Mouse (Mus musculus): ENCODE data around the gene Pla2g3. TPM values are rescaled to one million over a fixed set of nuclear protein-coding genes. Genes with fewer than 3 reads are reported as not detected.
A peak's percentile ranks its signal among the peaks of the same experiment; 100 is the strongest.

Gene Pla2g3
- polyA plus RNA-seq, 1 experiment from 2014 or later: 0.59 TPM

DNA sequence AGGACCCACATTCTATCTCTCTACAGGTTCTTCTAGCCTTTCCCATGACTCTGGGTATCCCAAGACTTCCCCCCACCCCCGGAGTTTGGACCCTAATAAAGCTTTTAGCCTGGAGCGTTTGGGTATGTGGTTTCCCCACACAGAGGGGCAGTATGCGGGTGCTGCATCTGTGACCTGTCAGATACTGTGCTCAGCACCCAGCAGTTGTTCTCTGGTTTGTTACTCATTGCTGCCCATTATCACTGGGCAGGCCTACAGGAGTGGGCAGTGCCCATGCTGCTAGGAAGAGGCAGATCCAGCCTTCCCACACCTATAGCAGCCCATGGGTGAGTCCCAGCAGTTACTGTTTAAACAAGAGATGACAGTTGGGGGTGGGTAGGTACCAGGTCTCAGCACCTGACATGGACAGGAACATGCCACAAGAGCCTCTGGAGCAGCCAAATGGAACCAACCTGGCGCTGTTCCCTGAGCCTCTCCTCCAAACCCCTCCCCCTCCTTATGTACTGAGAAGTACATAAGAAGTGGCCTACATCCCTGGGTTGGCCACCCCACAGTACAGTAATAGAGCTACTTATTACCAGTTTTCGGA is 48.8 kb downstream of the Pla2g3 start:
- Histone ChIP-seq H3K9me3 (ENCODE audit: control insufficient read depth, low read length) (no peaks in the 10 kb centered on the region), H3K27me3 (ENCODE audit: control insufficient read depth, insufficient read depth, low read length) (no peaks in the 10 kb centered on the region), H3K27ac (replicated peaks; ENCODE audit: low read depth, low read length) (no peak overlapping the region), H3K36me3 (ENCODE audit: control insufficient read depth, insufficient read depth, low read length) (no peaks in the 10 kb centered on the region), H3K9ac (replicated peaks; ENCODE audit: low read length) (no peak overlapping the region), H3K4me3 (replicated peaks; ENCODE audit: low read depth, low read length) (no peak overlapping the region), H3K4me2 (ENCODE audit: low read length) (no peak overlapping the region; the same call in 1 of the 2 replicates), H3K4me1 (ENCODE audit: control insufficient read depth, insufficient read depth, low read length) (peaks cover 18% of the 10 kb centered on the region)
- DNase-seq (no peak), ATAC-seq (ENCODE audit: low FRiP score, low TSS enrichment) (no peak)
- WGBS: 94% methylated on average over 5 of the region's 5 CpGs

DNA sequence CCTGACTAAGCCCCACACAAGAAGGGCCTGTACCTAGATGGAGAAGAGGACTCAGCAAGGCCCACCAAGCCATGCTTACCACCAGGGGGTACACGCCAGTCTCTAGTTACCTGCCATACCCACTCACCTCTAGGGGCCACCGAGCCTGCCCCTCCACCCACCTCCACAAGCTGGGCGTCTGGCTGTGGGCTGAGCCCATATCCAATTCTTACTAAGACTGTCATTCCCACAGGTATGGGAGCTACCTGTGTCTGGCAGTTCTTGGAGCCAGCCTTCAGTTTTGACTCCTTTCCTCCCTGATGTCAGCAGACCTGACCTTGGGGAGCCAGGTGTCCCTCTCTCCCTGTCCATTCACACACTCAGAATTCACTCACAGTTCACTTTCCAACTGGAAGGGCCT is 49.6 kb downstream of the Pla2g3 start:
- Histone ChIP-seq H3K27me3 (ENCODE audit: control insufficient read depth, insufficient read depth, low read length) (no peaks in the 10 kb centered on the region), H3K4me1 (ENCODE audit: control insufficient read depth, insufficient read depth, low read length) (peaks cover 18% of the 10 kb centered on the region), H3K4me2 (ENCODE audit: low read length) (peak overlapping the region; percentile 69; the same call in 1 of the 2 replicates), H3K9me3 (ENCODE audit: control insufficient read depth, low read length) (no peaks in the 10 kb centered on the region), H3K9ac (replicated peaks; ENCODE audit: low read length) (no peak overlapping the region), H3K4me3 (replicated peaks; ENCODE audit: low read depth, low read length) (no peak overlapping the region), H3K36me3 (ENCODE audit: control insufficient read depth, insufficient read depth, low read length) (no peaks in the 10 kb centered on the region), H3K27ac (replicated peaks; ENCODE audit: low read depth, low read length) (no peak overlapping the region)
- ATAC-seq (ENCODE audit: low FRiP score, low TSS enrichment): no peak
- WGBS: 90% methylated on average over 3 of the region's 3 CpGs
- no peak for DNase-seq

DNA sequence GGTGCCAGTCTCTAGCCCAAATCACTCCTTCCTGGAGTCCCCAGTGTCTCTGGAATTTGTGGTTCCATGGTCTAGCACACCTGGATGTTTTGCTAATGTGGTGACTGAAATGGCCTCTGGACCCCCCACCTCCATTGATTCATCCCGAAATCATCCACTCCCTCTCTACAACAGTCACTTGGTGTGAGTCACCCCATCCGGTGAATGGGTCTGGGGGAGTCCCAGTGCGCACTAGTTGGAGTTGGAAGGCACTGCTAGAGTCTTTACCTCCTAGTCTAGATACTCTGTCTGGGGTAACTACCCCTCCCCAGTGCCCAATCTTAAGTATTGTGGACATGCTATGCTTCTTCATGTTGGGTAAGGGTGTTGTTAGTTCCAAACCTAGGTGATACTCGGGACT is 50.3 kb downstream of the Pla2g3 start:
- no peaks in the 10 kb centered on the region for H3K27me3 ChIP-seq (ENCODE audit: control insufficient read depth, insufficient read depth, low read length)
- DNase-seq: no peak
- no peak overlapping the region for H3K27ac ChIP-seq (replicated peaks; ENCODE audit: low read depth, low read length)
- H3K9me3 ChIP-seq (ENCODE audit: control insufficient read depth, low read length): no peaks in the 10 kb centered on the region
- H3K4me1 ChIP-seq (ENCODE audit: control insufficient read depth, insufficient read depth, low read length): peaks cover 18% of the 10 kb centered on the region
- peak overlapping the region; percentile 69 for H3K4me2 ChIP-seq (ENCODE audit: low read length)
- H3K4me3 ChIP-seq (replicated peaks; ENCODE audit: low read depth, low read length): peak overlapping the region; percentile 45
- 0 out of 2 replicates have a peak overlapping the region, but pooled peaks have one; percentile 56 for H3K9ac ChIP-seq (replicated peaks; ENCODE audit: low read length)
- H3K36me3 ChIP-seq (ENCODE audit: control insufficient read depth, insufficient read depth, low read length): no peaks in the 10 kb centered on the region
- 72% methylated on average over 4 of the region's 4 CpGs for WGBS
- no peak for ATAC-seq (ENCODE audit: low FRiP score, low TSS enrichment)

DNA sequence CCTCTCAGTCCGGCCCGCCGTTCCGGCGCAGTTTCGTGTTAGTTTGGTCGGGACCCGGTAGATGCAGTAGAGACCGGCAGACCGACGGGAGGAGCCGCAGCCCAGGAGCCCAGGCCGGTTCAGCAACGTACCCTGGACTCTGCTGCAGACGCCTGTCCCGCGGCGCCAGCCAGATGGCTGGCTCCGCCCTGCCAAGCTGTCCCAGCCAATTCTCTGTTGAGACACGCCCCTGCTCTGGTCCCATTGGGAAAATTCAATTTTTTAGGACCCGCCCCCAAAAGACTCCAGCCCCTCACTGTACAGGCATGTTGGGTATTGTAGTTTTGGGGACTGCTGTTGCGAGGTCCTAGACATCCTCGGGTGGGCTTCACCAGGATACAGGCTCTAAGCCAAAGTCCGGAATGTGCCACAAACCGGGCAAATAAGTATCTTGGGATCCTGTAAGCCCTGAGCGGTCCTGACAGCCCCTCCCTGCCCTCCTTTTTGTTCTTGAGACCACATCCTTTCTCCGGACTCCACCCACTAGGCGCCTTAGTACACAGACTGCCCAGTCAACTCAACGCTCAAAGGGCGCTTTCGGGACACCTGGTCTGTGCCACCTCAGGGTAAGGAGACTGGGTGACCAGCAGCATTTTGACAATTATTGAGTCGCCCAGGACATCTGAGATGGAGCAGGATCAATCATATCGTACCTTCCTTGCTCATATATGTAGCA is 51.2 kb downstream of the Pla2g3 start:
- peak overlapping the region; percentile 56 for H3K9ac ChIP-seq (replicated peaks; ENCODE audit: low read length)
- ATAC-seq (ENCODE audit: low FRiP score, low TSS enrichment) (peak; percentile 93), DNase-seq (peak; percentile 95)
- no peaks in the 10 kb centered on the region for H3K27me3 ChIP-seq (ENCODE audit: control insufficient read depth, insufficient read depth, low read length)
- H3K27ac ChIP-seq (replicated peaks; ENCODE audit: low read depth, low read length): no peak overlapping the region
- WGBS: 5% methylated on average over 33 of the region's 33 CpGs
- peaks cover 18% of the 10 kb centered on the region for H3K4me1 ChIP-seq (ENCODE audit: control insufficient read depth, insufficient read depth, low read length)
- no peaks in the 10 kb centered on the region for H3K36me3 ChIP-seq (ENCODE audit: control insufficient read depth, insufficient read depth, low read length)
- peak overlapping the region; percentile 45 for H3K4me3 ChIP-seq (replicated peaks; ENCODE audit: low read depth, low read length)
- H3K4me2 ChIP-seq (ENCODE audit: low read length): peak overlapping the region; percentile 69
- H3K9me3 ChIP-seq (ENCODE audit: control insufficient read depth, low read length): no peaks in the 10 kb centered on the region

DNA sequence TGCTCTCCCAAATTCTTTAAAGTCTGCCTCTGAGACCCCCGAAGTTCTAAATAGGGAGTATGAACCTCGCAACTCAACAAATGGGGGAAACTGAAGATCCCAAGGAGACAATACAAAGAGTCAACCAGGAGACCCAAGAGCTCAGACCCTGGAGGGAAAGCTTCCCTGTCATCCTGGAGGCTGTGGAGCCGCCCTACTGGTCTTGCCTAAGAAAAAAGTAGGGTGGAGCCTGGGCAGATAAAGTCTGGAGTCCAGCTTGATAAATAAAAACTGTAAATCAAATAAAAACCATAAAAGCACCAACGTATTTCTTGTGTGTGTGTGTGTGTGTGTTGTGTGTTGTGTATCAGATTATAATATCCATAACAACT is 51.7 kb downstream of the Pla2g3 start:
- WGBS: 84% methylated on average over 4 of the region's 4 CpGs
- no peak overlapping the region for H3K27ac ChIP-seq (replicated peaks; ENCODE audit: low read depth, low read length)
- no peaks in the 10 kb centered on the region for H3K27me3 ChIP-seq (ENCODE audit: control insufficient read depth, insufficient read depth, low read length)
- no peak for DNase-seq
- H3K4me1 ChIP-seq (ENCODE audit: control insufficient read depth, insufficient read depth, low read length): peaks cover 18% of the 10 kb centered on the region
- no peak overlapping the region for H3K9ac ChIP-seq (replicated peaks; ENCODE audit: low read length)
- no peaks in the 10 kb centered on the region for H3K9me3 ChIP-seq (ENCODE audit: control insufficient read depth, low read length)
- ATAC-seq (ENCODE audit: low FRiP score, low TSS enrichment): no peak
- peak overlapping the region; percentile 45 for H3K4me3 ChIP-seq (replicated peaks; ENCODE audit: low read depth, low read length)
- H3K36me3 ChIP-seq (ENCODE audit: control insufficient read depth, insufficient read depth, low read length): no peaks in the 10 kb centered on the region
- peak overlapping the region; percentile 69 for H3K4me2 ChIP-seq (ENCODE audit: low read length)

DNA sequence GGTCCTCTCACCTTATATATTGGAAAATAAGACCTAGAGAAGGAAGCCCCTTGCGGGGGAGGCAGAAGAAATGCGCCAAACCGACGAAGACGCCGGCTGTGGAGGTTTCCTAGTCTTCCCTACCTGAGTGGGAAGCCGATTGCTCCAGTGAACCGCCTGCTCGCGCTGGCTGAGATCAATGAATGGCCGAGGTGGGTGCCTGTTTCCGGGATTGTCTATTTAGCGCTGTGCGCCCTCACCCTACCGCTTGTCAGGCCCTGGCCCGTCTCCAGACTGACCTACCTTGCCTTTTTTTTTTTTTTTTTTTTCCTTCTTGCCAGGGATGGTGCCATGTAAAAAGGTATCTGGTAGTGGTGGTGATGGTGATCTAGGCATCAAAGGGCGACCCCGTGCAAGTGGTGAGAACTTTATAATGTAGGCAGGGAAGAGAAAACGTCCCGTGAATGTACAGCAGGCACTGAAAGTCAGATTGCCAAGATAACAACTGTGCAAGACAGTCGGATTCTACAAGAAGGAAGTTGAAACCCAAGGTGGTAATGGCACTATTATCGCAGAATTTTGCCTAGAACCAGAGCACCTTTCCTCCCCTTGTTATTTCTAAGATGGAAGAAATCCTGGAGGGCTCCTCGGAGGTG is 52.5 kb downstream of the Pla2g3 start, which contains the start of gene Smtn:
Gene Smtn (minus strand): TSS at position 162 of the 635 bp plus-strand sequence.
- DNase-seq: no peak
- Histone ChIP-seq H3K36me3 (ENCODE audit: control insufficient read depth, insufficient read depth, low read length) (no peaks in the 10 kb centered on the region), H3K4me3 (replicated peaks; ENCODE audit: low read depth, low read length) (peak within 1 kb of the TSS; percentile 45), H3K4me2 (ENCODE audit: low read length) (peak within 1 kb of the TSS; percentile 69), H3K27ac (replicated peaks; ENCODE audit: low read depth, low read length) (no peak within 1 kb of the TSS), H3K9me3 (ENCODE audit: control insufficient read depth, low read length) (no peaks in the 10 kb centered on the region), H3K27me3 (ENCODE audit: control insufficient read depth, insufficient read depth, low read length) (no peaks in the 10 kb centered on the region), H3K9ac (replicated peaks; ENCODE audit: low read length) (peak within 1 kb of the TSS; percentile 56; the same call in 1 of the 2 replicates), H3K4me1 (ENCODE audit: control insufficient read depth, insufficient read depth, low read length) (peaks cover 18% of the 10 kb centered on the region)
- WGBS: 94% methylated on average over 23 of the region's 23 CpGs
- ATAC-seq (ENCODE audit: low FRiP score, low TSS enrichment): no peak

DNA sequence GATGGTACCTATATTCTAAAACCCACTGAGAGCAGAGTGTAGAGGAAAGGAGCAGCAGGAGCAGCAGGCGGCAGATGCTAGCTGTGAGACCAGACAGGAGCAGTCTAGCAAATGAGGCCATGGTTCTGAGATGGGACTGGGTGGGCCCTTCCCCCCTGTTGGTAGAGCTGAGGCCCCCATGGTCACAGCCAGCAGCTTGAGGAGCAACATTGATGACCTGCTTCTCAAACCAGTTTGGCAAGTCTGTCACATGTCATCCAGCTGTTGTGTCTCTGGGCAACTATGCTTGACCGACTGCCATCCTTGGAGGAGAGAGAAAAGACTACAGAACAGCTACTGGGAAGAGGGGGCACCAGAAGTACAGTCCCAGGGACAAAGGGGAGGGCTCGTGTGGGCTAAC is 53.8 kb downstream of the Pla2g3 start:
- no peaks in the 10 kb centered on the region for H3K27me3 ChIP-seq (ENCODE audit: control insufficient read depth, insufficient read depth, low read length)
- no peak overlapping the region for H3K4me3 ChIP-seq (replicated peaks; ENCODE audit: low read depth, low read length)
- no peaks in the 10 kb centered on the region for H3K9me3 ChIP-seq (ENCODE audit: control insufficient read depth, low read length)
- no peak overlapping the region for H3K9ac ChIP-seq (replicated peaks; ENCODE audit: low read length)
- no peak overlapping the region for H3K4me2 ChIP-seq (ENCODE audit: low read length)
- H3K36me3 ChIP-seq (ENCODE audit: control insufficient read depth, insufficient read depth, low read length): no peaks in the 10 kb centered on the region
- peaks cover 11% of the 10 kb centered on the region; the same call in 1 of the 2 replicates for H3K4me1 ChIP-seq (ENCODE audit: control insufficient read depth, insufficient read depth, low read length)
- ATAC-seq (ENCODE audit: low FRiP score, low TSS enrichment): no peak
- no peak for DNase-seq
- 85% methylated on average over 3 of the region's 3 CpGs for whole genome bisulfite sequencing
- H3K27ac ChIP-seq (replicated peaks; ENCODE audit: low read depth, low read length): no peak overlapping the region

DNA sequence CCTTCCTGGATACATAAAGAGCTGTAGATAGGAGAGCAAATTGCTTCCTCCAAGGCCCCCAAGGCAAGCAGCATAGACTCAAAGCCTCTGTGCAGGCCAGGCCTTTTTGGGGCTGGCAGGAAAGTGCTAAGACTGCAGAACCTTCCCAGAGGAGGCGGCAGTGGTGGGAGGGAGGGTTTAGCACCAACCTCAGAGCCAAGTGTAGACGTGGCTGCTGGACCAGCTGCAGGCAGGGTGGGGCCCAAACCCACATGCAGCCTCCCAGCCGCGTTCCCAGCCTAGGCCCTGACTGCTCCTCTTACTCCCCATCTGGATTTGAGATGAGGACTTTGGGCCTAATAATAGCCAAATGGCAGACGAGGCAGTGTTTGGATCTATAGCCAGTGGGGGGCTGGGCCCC is 54.9 kb downstream of the Pla2g3 start:
- WGBS: 58% methylated on average over 5 of the region's 5 CpGs
- H3K36me3 ChIP-seq (ENCODE audit: control insufficient read depth, insufficient read depth, low read length): no peaks in the 10 kb centered on the region
- H3K9me3 ChIP-seq (ENCODE audit: control insufficient read depth, low read length): no peaks in the 10 kb centered on the region
- H3K4me3 ChIP-seq (replicated peaks; ENCODE audit: low read depth, low read length): no peak overlapping the region
- no peak for DNase-seq
- no peak overlapping the region for H3K9ac ChIP-seq (replicated peaks; ENCODE audit: low read length)
- no peak for ATAC-seq (ENCODE audit: low FRiP score, low TSS enrichment)
- H3K4me1 ChIP-seq (ENCODE audit: control insufficient read depth, insufficient read depth, low read length): peaks cover 11% of the 10 kb centered on the region; the same call in 1 of the 2 replicates
- H3K4me2 ChIP-seq (ENCODE audit: low read length): no peak overlapping the region
- H3K27me3 ChIP-seq (ENCODE audit: control insufficient read depth, insufficient read depth, low read length): no peaks in the 10 kb centered on the region
- H3K27ac ChIP-seq (replicated peaks; ENCODE audit: low read depth, low read length): no peak overlapping the region
